Mouse (Mus musculus) T-helper 1 cell (primary cell): ENCODE measurements at regions not wholly inside any gene's neighbourhood (a gene's known extent, or its start where the extent isn't known, plus 50 kb on each side); places are given as distances from the start of the nearest gene placed in this dataset.

Experiments
- in situ Hi-C: fragments of 300-600 bp; cut with MboI, MseI; formaldehyde crosslinking; loops from one replicate; pipeline ENCODE4 v1.15.1; 2025; ENCODE audit warnings: high pct_unique_total_duplicates

- in situ Hi-C loops, result no loop called here
Observed at GRCm38 (mm10) chr14:33794262-33794661, 129.1 kb upstream of the Gdf10 start.

GRCm38 (mm10) chr14:33797551-33798303, 125.7 kb upstream of the Gdf10 start:
- in situ Hi-C loops, result no loop called here

GRCm38 (mm10) chr14:33804321-33804720, 119.1 kb upstream of the Gdf10 start:
- in situ Hi-C loops, result no loop called here

GRCm38 (mm10) chr14:33804721-33805120, 118.7 kb upstream of the Gdf10 start:
- in situ Hi-C loops, result no loop called here

- in situ Hi-C loops, result no loop called here
Observed at GRCm38 (mm10) chr14:33807196-33807595, 116.2 kb upstream of the Gdf10 start.

- in situ Hi-C loops, result no loop called here
Observed at GRCm38 (mm10) chr14:33808593-33809265, 114.7 kb upstream of the Gdf10 start.

- in situ Hi-C loops, result no loop called here
Observed at GRCm38 (mm10) chr14:33810584-33810983, 112.8 kb upstream of the Gdf10 start.

- in situ Hi-C loops, result no loop called here
Observed at GRCm38 (mm10) chr14:33811241-33811640, 112.1 kb upstream of the Gdf10 start.

GRCm38 (mm10) chr14:33812266-33812665, 111.1 kb upstream of the Gdf10 start:
- in situ Hi-C loops, result no loop called here

GRCm38 (mm10) chr14:33812772-33813171, 110.6 kb upstream of the Gdf10 start:
- in situ Hi-C loops, result no loop called here

- in situ Hi-C loops, result no loop called here
Observed at GRCm38 (mm10) chr14:33813274-33813673, 110.1 kb upstream of the Gdf10 start.

GRCm38 (mm10) chr14:33814107-33814506, 109.3 kb upstream of the Gdf10 start:
- in situ Hi-C loops, result no loop called here

- in situ Hi-C loops, result no loop called here
Observed at GRCm38 (mm10) chr14:33814599-33814998, 108.8 kb upstream of the Gdf10 start.

GRCm38 (mm10) chr14:33820541-33821260, 102.7 kb upstream of the Gdf10 start:
- in situ Hi-C loops, result no loop called here

GRCm38 (mm10) chr14:33821436-33821835, 102.0 kb upstream of the Gdf10 start:
- in situ Hi-C loops, result no loop called here

GRCm38 (mm10) chr14:33824421-33824874, 98.9 kb upstream of the Gdf10 start:
- in situ Hi-C loops, result no loop called here

- in situ Hi-C loops, result no loop called here
Observed at GRCm38 (mm10) chr14:33826003-33826644, 97.3 kb upstream of the Gdf10 start.

- in situ Hi-C loops, result no loop called here
Observed at GRCm38 (mm10) chr14:33832650-33833319, 90.6 kb upstream of the Gdf10 start.

GRCm38 (mm10) chr14:33836341-33836740, 87.0 kb upstream of the Gdf10 start:
- in situ Hi-C loops, result no loop called here

GRCm38 (mm10) chr14:33841821-33842220, 81.6 kb upstream of the Gdf10 start:
- in situ Hi-C loops, result no loop called here

- in situ Hi-C loops, result no loop called here
Observed at GRCm38 (mm10) chr14:33853499-33853898, 69.9 kb upstream of the Gdf10 start.
